Mouse (Mus musculus) ES-E14 (cell line): ENCODE measurements around the gene Map4k1.

Experiments used
- CHD2 ChIP-seq: IDR thresholded peaks from 2 replicates; pipeline ENCODE4 v1.6.1; 2014; ENCODE audit warnings: mild to moderate bottlenecking, low read depth, low read length, inconsistent platforms
- HCFC1 ChIP-seq: IDR thresholded peaks from 2 replicates; pipeline ENCODE4 v1.6.1; 2012; ENCODE audit warnings: low read length, inconsistent platforms, borderline replicate concordance; ENCODE audit not compliant: insufficient read depth
- MAFK ChIP-seq: IDR thresholded peaks from 2 replicates; pipeline ENCODE4 v1.6.1; 2014; ENCODE audit warnings: mild to moderate bottlenecking, low read depth, low read length, inconsistent platforms; ENCODE audit not compliant: insufficient read depth
- ZNF384 ChIP-seq: IDR thresholded peaks from 2 replicates; pipeline ENCODE4 v1.6.1; 2012; ENCODE audit warnings: low read depth, low read length, inconsistent platforms

GRCm38 (mm10) chr7:28990766-28991273 is 9.0 kb downstream of the Map4k1 start:
- TF ChIP-seq HCFC1 (no peak), MAFK (no peak), CHD2 (no peak), ZNF384 (no peak)
